Mouse (Mus musculus) heart, postnatal 4 days (tissue): Measurements from ENCODE around the gene Tbc1d10b. TPM values are rescaled to one million over a fixed set of nuclear protein-coding genes. Genes with fewer than 3 reads are reported as not detected.
"Not testable (repeated sequence)": the region's sequence is repeated elsewhere in the genome, so short reads cannot be mapped to it uniquely, and the experiment has no call there.

Experiments
- DNase-seq: peaks from one replicate; pipeline ENCODE4 v3.0.0; 2021
- total RNA-seq, 2 experiments: library from RNA; stranded (reverse); gene quantifications; 2 replicates each; pipeline ENCODE4 v1.2.3; 2021

The Tbc1d10b gene
- total RNA-seq, 2 experiments from 2014 or later, result 41.0 to 42.5 TPM

DNA sequence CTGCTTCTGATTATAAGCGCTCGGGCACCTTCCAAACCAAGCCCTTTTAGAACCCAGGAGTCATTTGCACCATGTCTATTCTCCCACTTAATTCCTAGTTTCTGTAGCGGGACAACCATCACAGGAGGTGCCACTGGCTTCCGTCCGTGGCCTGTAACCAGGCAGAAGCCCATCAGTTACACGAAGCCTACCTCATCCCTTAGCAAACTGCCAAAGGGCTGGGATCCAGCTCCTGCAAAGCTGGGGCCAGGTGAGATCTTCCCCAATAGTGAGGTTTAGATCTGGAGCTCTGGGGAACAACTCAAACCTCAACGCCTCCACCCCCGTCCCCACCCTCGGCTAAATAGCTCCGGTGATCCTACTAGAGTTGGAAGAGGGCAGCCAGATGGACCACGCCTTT, 11.8 kb downstream of the Tbc1d10b start:
- no peak for DNase-seq

DNA sequence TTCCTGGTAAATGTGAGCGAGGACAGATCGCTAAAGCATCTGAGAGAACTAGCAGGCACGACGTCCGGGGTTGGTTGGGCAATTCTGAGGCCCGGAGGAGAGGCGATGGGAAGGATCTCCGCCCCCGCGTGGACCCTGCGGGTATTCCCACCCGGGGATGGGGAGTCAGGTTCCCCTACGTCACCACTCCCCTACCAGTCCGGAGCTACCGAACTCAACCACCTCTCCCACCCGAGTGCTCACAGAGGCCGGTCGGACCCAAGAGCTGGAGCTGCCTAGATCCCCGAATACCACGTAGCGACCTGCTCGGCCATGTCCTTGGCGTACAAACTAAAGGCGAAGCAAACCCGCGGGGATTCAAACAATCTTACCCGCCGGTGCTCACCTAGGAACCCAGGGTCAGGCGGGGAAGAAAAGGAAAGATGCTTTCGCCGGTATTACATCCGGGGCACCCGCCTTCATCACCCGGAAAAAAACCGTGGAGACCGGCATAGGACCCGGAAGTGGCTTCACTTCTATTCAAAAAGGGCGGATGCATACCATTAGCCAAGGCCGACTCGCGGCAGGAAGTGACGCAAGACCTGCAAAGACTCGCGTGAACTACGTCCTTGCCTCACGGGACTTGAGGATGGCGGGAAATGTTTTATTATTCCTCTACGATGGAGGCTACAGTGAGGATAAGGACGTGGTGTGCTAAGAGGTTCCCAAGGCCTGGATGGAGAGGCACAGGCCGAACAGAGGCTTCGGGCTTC, 12.5 kb downstream of the Tbc1d10b start, which contains the start of gene Cd2bp2:
Gene Cd2bp2 (minus strand): TSS at position 507 of the 752 bp plus-strand sequence.
- DNase-seq, result peak; percentile 95

DNA sequence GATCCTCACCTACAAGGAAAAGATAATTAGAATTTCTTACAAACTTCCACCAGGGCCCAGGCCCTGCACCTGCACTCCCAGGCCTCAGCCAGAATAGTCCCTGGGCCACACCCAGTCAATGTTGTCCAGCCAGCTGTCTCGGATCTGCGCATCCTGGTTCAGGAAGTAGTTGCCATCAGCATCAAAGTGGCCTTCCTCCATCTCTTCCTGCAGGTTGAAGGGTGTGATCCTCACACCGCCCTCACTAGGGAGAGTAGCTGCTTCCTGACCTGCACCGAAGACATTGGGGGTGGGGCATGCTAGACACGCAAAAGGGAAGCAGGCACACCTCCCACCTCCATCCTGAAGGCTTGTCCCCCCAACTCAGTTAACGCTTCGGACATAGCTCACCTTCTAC, 13.6 kb downstream of the Tbc1d10b start:
- DNase-seq, result no peak

DNA sequence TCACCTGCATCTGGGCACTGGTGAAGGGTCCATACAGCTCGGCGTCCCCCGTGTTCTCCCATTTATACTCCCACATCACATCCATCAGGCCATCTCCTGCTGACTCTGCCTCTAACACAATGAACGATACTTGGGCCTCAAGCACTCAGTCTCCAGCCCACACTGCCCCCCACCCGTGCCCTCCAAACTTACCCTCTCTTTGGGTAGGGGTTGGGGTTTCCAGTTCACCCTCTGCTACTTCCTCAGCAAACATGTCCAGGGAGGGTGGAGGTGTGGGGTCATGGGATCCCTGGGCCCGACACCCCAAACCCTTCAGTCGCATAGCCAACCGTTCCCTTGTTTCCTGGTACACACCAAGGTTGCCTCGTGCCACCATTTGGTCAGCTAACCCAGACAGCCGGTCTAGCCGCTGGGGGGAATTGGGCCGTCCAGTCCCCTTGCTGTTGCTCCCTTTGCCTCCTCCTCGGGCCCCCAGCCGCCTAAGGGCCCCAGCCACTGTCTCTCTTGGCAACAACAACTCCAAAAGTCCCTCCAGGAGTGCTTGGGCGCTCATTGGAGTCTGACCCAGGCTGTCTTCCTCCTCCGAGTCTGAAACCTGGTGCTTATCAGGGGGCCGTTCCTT, 14.1 kb downstream of the Tbc1d10b start:
- no peak for DNase-seq

DNA sequence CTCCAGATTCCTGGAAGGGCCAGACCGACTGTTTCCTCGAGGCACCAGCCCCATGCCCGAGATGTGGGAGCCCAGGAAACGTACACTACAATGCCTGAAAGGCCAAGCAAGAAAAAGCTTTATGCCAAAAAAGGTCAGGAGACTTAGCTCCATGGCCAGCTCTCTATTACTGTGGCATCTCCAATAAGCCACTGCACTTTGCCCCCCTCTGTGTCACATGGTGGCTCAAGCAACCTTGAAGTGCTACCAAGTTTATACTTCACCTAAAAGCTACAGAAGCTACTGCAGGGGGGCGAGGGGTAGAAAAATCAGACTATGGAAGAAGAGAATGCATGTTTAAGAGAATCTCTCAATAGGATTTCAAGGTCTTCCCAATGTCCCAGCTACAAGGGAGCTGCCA, 15.3 kb downstream of the Tbc1d10b start:
- no peak for DNase-seq

DNA sequence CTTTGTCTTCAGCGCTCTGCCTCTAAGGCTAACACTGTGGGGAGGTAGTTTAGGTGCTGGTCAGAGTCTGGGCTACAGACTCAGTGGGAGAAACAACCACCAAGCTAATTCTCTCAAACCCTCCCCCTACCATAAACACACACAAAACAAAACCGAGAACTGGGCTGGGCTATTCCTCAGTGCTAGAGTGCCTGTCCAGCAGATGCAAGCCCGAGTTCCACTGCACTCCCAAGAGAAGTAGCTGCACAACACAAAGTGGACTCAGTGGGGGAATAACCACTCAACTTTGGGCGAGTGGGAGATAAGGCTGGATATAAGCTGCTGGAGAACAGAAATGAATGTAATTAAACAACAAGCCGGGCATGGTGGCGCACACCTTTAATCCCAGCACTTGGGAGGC, 17.6 kb downstream of the Tbc1d10b start:
- DNase-seq, result no peak

DNA sequence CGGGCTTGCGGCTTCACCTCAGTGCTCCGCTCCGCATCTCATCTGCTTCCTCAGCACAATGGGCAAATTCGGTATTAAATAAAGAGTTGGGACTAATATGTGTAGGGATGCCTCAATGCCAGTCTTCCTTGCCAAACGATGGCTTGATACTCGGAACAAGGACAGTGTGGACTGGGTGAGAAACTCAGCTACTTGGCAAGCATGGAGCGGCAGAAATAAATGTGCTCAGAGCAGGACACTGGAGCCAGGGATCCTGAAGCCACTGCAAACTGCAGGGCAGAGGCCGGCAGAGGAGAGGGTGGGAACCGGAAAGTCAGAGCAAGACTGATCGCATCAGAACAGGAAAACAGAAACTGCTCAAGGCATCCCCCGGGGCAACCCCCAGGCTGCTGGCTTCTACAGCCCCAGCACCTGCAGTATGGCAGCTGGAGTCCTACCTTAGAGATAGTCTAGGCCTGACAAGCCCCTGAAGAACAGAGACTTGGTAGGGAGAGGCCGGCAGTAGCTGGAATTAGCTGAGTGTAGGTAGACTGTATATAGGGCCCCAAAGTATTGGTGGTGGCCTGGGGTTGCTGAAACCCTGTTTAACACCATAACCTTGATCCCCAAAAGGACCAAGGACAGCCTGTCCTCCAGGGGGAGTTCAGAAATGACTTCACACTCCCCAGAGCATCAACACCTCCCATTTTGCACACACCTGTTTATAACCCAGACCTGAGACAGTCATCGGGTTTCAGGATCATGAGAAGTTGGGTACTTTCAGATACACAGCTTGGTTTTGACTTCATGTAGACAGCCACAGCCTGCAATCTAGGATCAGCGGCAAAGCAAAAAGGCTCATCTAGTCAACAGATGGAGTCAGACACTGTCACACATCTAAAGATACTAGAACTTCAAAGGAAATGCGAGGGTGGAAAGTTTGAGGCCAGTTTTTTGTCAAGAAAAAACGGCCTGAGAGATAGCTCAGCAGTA, 19.7 kb downstream of the Tbc1d10b start:
- DNase-seq, result no peak

DNA sequence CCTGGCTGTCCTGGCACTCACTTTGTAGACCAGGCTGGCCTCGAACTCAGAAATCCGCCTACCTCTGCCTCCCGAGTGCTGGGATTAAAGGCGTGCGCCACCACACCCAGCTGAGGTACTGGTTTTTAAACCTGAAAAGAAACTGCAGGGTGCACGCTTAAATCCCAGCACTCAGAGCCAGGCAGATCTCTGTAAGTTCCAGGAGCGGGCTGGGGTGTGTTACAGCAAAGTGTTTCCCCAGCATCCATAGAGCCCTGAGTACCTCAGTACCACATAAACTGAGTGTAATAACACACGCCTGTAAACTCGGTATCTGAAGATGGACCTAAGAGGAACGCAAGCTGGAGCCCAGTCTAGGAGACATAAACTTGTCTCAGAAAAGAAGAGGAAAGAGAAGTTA, 20.9 kb downstream of the Tbc1d10b start:
- DNase-seq, result no peak

DNA sequence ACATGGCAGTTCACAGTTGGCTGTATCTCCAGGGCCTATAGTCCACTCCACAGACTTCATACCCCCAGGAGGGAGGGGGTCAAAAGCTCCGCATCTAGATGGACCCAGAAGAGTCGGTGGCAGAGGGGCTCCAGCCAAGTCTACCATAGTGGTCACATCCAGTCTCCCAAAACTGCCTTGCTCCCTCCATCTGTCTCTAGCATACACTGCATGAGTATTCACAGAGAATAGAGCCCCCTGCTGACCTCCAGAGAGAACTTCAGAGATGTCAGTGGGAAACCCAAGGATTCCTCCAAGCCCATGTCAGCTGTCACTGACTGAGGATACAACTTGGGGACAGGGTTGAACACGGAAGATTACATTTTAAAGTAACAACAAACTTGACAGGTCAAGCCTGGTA, 22.7 kb downstream of the Tbc1d10b start:
- no peak for DNase-seq

DNA sequence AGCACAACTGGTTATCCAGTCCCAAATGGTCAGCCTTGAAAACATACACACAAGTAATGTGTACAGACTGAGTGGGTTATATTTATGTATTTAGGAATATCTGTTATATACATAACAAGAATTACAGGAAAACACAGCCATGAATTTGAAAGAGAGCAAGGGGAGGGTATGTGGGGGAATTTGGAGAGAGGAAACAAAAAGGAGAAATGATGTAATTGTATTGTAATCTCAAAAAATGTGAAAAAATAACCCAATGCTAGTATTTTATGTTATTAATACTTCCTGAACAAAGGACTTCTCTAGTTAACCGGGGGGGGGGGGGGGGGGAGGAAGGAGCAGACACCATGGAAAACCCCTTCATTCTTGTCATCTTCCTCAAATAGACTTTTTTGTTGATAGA, 23.5 kb downstream of the Tbc1d10b start:
- no peak for DNase-seq

DNA sequence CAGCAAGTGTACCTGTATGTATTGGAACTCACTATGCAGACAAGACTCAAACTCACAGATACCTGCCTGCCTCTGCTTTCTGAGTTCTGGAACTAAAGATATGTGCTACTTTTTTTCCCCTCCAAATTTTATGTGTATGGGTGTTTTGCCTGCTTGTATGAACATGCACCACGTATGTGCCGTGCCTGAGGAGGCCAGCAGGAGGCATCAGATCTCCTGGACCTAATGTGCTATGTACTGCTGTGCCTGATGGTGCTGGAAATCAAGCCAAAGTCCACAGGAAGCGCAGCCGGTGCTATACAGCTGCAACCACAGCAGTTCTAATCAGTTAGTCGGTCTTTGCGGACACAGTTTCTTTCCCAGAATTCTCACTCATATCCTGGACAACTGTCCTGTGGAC, 24.4 kb downstream of the Tbc1d10b start:
- peak; percentile 51 for DNase-seq

DNA sequence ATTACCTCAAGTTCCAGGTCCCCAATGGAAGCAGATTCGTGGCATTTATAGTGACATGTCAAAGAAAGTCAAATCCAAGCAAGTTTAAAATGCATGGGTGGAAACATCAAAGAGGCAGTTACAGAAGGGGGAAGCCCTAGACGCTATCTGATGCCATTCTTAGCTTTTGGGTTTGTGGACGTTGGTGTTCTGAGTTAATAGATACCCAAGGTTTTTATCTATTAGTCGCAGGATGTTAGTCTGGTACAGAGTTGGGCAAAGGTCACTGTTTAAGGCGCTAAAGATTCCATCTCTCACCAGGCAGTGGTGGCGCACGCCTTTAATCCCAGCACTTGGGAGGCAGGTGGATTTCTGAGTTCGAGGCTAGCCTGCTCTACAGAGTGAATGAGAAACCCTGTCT, 24.9 kb downstream of the Tbc1d10b start:
- no peak for DNase-seq

DNA sequence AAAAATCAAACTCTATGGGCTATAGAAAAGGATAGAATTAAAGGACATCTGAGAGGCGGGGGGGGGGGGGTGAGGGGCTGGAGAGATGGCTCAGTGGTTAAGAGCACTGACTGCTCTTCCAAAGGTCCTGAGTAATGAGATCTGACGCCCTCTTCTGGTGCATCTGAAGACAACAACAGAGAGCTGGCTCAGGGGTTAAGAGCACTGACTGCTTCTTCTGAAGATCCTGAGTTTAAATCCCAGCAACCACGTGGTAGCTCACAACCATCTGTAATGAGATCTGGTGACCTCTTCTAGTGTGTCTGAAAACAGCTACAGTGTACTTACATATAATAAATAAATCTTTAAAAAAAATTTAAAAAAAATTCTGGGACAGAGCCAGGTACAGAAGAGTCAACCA, 26.5 kb downstream of the Tbc1d10b start:
- not testable (repeated sequence) for DNase-seq

DNA sequence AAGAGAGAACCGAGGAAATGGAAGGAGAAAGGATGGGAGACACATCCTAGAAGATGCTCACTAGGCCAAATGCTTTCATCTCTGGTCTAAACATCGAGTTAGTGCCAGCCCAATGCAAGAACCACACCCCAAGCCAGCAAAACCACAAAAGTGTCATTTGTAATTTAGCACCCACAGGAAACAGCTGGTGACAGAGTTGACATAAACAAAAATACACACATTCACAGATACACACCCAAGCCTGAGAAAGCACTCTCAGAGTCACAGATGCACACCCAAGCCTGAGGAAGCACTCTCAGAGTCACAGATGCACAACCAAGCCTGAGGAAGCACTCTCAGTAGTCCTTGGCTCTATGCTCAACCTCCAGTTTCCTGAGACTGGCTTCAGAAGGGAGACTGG, 27.5 kb downstream of the Tbc1d10b start:
- no peak for DNase-seq

DNA sequence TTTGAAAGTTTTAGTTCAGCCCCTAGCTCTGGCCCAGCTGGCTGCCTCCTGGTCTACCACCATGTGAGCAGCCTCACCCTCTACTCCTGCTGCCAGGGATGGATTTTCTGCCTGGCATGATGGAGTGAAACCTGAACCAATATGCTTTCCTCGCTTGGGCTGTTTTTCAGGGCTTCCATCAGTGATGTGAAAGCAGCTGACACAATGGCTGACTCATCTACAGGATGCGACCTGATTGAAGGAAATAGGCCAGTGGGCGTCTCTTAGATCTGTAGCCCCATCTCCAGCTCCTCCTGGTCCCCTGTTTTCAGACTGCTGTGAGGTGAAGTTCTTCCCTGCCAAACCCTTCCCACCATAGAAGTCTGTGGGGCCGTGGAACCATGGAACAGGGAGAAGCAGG, 31.3 kb downstream of the Tbc1d10b start:
- DNase-seq, result no peak

DNA sequence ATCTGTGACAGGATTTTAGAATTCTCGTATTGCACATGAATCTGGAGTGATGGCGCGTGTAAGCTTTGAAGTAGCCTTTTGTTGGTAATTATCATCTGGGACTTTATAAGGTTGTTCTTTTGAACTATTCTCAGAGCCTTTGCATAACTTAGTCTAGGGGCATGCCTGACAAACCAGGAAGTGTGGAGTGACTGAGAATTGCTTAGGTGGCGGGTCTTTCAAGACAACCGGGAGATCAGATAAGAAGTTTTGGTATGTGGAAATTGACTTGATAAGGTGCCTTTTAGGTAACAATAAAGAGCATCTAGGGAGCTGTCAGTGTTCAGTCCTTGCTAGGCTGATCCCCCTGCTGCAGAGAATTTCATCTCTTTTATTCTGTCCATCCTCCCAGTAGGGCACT, 41.8 kb downstream of the Tbc1d10b start:
- DNase-seq, result no peak

DNA sequence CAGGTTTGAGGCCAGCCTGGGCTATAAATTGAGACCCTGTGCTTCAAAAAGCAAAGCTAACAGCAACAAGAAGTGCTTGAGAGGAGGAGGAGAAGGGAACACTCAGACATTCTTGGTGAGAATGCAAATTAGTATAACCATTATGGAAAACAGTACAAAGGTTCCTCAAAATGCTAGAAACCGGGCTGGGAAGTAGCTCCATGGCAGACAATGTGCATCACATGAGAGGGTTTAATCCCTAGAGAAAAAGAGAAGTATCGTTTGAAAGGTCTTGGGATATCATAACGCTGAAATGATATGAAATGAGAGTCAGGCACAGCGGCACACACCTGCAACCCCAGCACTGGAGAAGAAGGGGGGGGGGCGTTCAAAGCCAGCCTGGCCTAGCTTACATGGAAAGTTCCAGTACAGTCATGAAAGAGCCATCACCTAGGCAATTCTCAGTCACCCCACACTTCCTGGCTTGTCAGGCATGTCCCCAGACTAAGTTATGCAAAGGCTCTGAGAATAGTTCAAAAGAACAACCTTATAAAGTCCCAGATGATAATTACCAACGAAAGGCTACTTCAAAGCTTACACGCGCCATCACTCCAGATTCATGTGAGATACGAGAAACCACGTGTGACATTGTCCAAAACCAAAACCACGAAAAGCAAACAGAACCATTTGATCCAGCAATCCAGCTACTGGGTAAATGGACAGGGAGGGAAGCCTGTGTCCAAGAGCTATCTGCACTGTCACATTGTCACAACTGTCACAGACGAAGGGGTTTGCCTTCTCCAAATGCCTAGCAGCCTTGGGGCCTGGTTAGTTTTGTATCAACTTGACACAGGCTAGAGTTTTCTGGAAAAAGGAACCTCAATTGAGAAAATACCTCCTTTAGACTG, 42.4 kb downstream of the Tbc1d10b start:
- no peak for DNase-seq

DNA sequence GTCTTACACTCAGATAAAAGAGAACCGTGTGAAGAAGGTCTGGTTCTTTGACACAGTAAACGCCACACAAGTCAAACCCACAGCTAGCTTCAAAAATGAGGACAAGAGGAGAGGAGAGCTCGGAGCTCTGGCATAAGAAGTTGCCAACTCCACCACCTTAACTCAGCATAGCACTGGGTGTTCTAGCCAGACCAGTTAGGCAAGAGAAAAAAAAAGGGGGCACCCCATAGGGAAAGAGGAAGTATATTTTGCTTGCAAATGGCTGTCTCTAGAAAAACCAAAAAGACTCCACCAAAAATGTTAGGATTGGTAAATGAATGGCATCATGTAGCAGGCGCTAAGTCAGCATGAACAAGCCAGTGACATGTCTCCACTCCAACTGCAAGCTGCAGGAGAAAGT, 44.3 kb downstream of the Tbc1d10b start:
- no peak for DNase-seq

DNA sequence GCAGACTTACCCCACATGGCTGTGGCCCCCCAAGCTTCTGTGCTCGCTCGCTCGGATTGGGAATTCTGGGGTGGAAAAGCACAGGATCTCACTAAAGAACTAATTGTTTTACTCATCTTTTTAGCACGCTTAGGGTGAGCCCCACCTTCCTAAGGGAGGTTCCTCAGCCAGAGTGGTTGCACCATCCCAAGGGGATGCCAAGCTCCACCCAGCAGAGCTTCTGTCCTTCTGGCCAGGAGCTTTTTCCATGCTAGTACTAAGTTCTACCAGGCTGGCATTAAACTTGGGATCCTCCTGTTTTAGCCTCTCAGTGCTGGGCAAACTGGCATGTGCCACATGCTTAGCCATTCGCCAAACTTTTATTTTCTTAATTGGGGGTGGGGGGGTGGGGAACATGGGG, 45.7 kb downstream of the Tbc1d10b start:
- no peak for DNase-seq

DNA sequence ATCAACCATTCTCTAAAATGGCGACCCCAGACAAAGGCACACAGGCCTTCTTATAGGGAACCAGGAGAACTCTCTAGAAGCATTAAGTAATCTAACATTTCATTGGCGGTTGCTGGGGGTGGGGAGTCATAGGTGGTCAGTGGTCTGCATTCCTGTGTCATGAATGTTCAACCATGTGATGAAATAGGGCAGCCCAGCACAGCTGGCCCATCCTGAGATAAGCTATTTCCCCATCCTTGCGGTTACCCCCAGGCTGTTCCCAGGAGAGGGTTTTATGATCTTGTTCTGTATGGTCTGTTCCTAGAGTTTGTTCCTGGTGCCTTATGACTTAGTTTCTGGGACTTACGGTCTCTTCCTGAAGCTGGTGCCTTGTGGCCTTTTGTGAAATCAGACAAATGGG, 50.7 kb downstream of the Tbc1d10b start:
- DNase-seq, result no peak

DNA sequence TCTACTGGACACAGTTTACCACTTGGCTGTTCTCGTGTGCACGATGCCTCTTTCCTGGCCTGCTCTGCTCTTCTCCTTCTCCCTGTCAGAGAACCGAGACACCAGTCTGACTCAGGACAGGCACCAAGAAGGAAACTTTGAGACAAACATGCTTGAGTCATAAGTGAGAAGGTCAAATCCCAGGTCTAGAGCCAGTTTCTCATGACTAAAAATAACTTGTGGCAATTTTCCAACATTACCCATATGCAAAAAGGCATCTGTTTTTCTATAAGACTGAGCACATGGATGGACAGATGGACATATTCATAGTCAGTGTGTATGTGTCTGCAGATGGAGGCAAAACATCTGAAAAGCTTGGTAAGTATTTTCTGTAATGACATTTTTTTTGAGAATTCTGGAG, 54.8 kb downstream of the Tbc1d10b start:
- no peak for DNase-seq

DNA sequence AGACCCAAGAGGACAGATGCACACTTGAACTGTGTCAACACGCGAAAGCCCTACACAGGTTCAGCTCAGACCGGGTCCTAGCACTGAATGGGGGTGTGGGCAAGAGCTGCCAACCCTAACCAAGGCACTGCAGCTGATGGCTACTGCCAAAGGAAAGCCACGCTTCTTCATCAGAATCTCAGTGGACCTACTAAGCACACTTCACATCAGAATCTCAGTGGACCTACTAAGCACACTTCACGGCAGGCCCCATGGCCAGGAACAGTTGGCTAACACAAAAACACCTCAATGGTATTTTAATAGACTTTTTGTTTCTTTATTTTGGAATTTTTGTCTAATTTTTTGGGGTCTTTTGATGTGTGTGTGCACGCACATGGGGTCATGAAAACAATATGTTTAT, 55.8 kb downstream of the Tbc1d10b start:
- DNase-seq, result no peak
